In the genomic region with DNA sequence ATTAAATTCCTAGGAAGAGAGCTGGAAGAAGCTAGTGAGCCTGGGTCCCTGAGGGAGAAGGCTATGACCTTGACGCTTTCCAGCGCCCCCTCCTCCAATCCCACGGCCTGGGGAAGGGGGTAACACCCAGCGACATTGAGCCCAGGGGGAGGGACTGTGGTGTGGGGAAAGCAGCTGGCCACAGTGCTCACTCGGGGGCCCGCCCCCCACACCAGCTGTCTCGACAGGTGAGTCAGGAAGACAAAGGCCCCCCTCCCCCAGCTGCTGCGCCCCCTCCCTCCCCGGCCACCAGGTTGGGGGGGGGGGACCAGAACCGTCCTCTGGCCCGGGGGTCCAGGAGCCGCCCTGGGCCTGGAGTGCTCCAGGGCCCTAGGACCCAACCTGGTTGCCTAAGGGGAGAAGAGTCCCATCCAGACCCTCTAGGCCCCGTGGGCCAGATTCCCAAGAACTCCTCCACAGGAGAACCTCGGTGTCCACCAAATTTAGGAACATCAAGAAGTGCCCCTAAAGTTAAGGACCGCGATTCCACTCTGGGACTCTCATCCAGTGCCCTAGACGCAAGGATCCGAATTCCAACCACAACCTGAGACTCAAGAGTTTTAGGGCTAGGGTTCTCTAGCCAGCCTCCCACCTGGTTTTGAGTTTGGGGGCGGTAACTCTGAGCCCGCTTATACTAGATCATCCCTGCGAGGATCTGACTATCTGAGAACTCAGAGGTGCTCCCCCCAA, we compare ENCODE assay signal across 8 mouse cellular contexts. TPM values are rescaled to one million over a fixed set of nuclear protein-coding genes. Genes with fewer than 3 reads are reported as not detected.
DNase-seq lines count a peak whose midpoint lies in the region; ATAC-seq and TF ChIP-seq lines count a peak whose summit lies in the region.

No protein-coding gene starts in this region.

- no peak for DNase-seq in left cerebral cortex, adult 2 months (ENCODE audit: extremely low spot score in 1 of 2, low spot score in 2 of 2)
- no peak for DNase-seq in left cerebral cortex, adult 11 months (ENCODE audit: low spot score)
- DNase-seq in heart, postnatal 10 days = peak; percentile 50
- no peak for DNase-seq in liver, embryonic 14.5 days (ENCODE audit: low read depth in 3 of 3, low spot score in 3 of 3)
- DNase-seq in stomach, postnatal 0 days (ENCODE audit: low spot score) = peak; percentile 74
- no peak for DNase-seq in gastrocnemius, postnatal 25 days

- H3K4me1 ChIP-seq in bone marrow macrophage, adult 2 months (ENCODE audit: control insufficient read depth, insufficient read depth, low read length) = peaks cover 34% of the 10 kb centered on the region
- H3K4me1 ChIP-seq in liver, embryonic 14.5 days (replicated peaks; ENCODE audit: control insufficient read depth in 2 of 2, insufficient read depth in 2 of 2, low read length in 1 of 2) = peaks cover 41 to 43% of the 10 kb centered on the region in 2 experiments
- H3K4me1 ChIP-seq in stomach, postnatal 0 days (replicated peaks; ENCODE audit: control insufficient read depth, insufficient read depth) = peaks cover 4% of the 10 kb centered on the region; the same call in 1 of the 2 replicates

- peak overlapping the region; percentile 97 for H3K9ac ChIP-seq in liver, embryonic 14.5 days (replicated peaks)
- peak overlapping the region; percentile 91 for H3K9ac ChIP-seq in stomach, postnatal 0 days (ENCODE audit: low read length)

- no peaks in the 10 kb centered on the region for H3K27me3 ChIP-seq in liver, embryonic 14.5 days (ENCODE audit: control insufficient read depth, insufficient read depth, low read length)
- no peaks in the 10 kb centered on the region for H3K27me3 ChIP-seq in stomach, postnatal 0 days (ENCODE audit: control insufficient read depth, insufficient read depth, low read length)

- H3K4me3 ChIP-seq in left cerebral cortex, adult 2 months = peak overlapping the region; percentile 98
- peak overlapping the region; percentile 94 for H3K4me3 ChIP-seq in bone marrow macrophage, adult 2 months (ENCODE audit: insufficient read depth, low read length)
- H3K4me3 ChIP-seq in liver, embryonic 14.5 days (ENCODE audit: insufficient read depth in 1 of 2, low read depth in 2 of 2, low read length in 2 of 2) = peak overlapping the region; percentile 93 to 98
- peak overlapping the region; percentile 93 for H3K4me3 ChIP-seq in stomach, postnatal 0 days (ENCODE audit: low read depth, low read length)

- H3K36me3 ChIP-seq in liver, embryonic 14.5 days (replicated peaks; ENCODE audit: control insufficient read depth, insufficient read depth, low read depth) = no peaks in the 10 kb centered on the region; the same call in 1 of the 2 replicates
- H3K36me3 ChIP-seq in stomach, postnatal 0 days (ENCODE audit: control insufficient read depth, insufficient read depth, low read length) = no peaks in the 10 kb centered on the region

- peak overlapping the region; percentile 100 for H3K4me2 ChIP-seq in liver, embryonic 14.5 days (ENCODE audit: low read depth)
- peak overlapping the region; percentile 98 for H3K4me2 ChIP-seq in stomach, postnatal 0 days (replicated peaks; ENCODE audit: low read depth)

- TF ChIP-seq EP300 in liver, embryonic 14.5 days (IDR thresholded peaks at IDR 0.05; ENCODE audit: low read depth) = no peak
- no peak for TF ChIP-seq EP300 in stomach, postnatal 0 days (optimal IDR thresholded peaks at IDR 0.05)

- WGBS in liver, embryonic 14.5 days (ENCODE audit: insufficient replicate concordance) = under 1% methylated on average over 18 of the region's 21 CpGs
- 0% methylated on average over 18 of the region's 21 CpGs for WGBS in stomach, postnatal 0 days

- intact Hi-C loops in left cerebral cortex, adult 2 months (cut with DNase I) = no loop called here
- intact Hi-C loops in heart, postnatal 10 days (cut with DNase I) = no loop called here

- TF ChIP-seq CTCF in left cerebral cortex, adult 2 months (IDR thresholded peaks at IDR 0.05) = no peak
- TF ChIP-seq CTCF in bone marrow macrophage, adult 2 months (IDR thresholded peaks at IDR 0.05; ENCODE audit: low read depth, low read length) = no peak
- TF ChIP-seq CTCF in liver, embryonic 14.5 days (IDR thresholded peaks at IDR 0.05; ENCODE audit: low read depth) = no peak
- TF ChIP-seq CTCF in stomach, postnatal 0 days (IDR thresholded peaks at IDR 0.05; ENCODE audit: low read depth) = no peak

- peak overlapping the region; percentile 72 for H3K27ac ChIP-seq in left cerebral cortex, adult 2 months
- H3K27ac ChIP-seq in bone marrow macrophage, adult 2 months (ENCODE audit: insufficient read depth, low read depth, low read length) = peak overlapping the region; percentile 87
- peak overlapping the region; percentile 94 for H3K27ac ChIP-seq in liver, embryonic 14.5 days
- H3K27ac ChIP-seq in stomach, postnatal 0 days (replicated peaks) = peak overlapping the region; percentile 97

- ATAC-seq in liver, embryonic 14.5 days (ENCODE audit: insufficient read depth) = no peak
- ATAC-seq in stomach, postnatal 0 days (ENCODE audit: low FRiP score, low TSS enrichment) = no peak
- no peak for ATAC-seq in frontal cortex, adult (ENCODE audit: low TSS enrichment)

- TF ChIP-seq POLR2A in bone marrow macrophage, adult 2 months (IDR thresholded peaks at IDR 0.05; ENCODE audit: borderline replicate concordance, low read depth, low read length) = no peak

- no peaks in the 10 kb centered on the region for H3K9me3 ChIP-seq in liver, embryonic 14.5 days (ENCODE audit: control insufficient read depth, low read length)
- no peaks in the 10 kb centered on the region for H3K9me3 ChIP-seq in stomach, postnatal 0 days (ENCODE audit: control insufficient read depth, low read length)

RNA-seq across cellular contexts. Expression of gene Vasp, which starts 0.9 kb away (rescaled TPM):
- 10 to 100 TPM; 13.2 to 14.6 TPM for total RNA-seq in left cerebral cortex, adult 2 months (2021)
- 178 and 187 TPM in 2 replicates for polyA plus RNA-seq in bone marrow macrophage, adult 2 months (2012; ENCODE audit: insufficient read depth, insufficient read length, missing spikeins)
- 10 to 100 TPM; 84.0 to 98.6 TPM for total RNA-seq in heart, postnatal 10 days (2021)
- 35.3 and 39.9 TPM in 2 replicates for polyA plus RNA-seq in liver, embryonic 14.5 days (2012; rRNA removed)
- polyA plus RNA-seq in liver, embryonic 14.5 days (2014; fragmentation: Nextera tagmentation; extraction: Ambion mirVana) = 25.5 and 31.0 TPM in 2 replicates
- 108 and 120 TPM in 2 replicates for polyA plus RNA-seq in stomach, postnatal 0 days (2015; fragmentation: Nextera tagmentation; extraction: Ambion mirVana)
- total RNA-seq in gastrocnemius, postnatal 25 days (2021) = 10 to 100 TPM; 16.3 to 18.0 TPM

RNA-seq across cellular contexts. Expression of gene Ppm1n, which starts 9.2 kb away (rescaled TPM):
- not detected for total RNA-seq in left cerebral cortex, adult 2 months (2021)
- 0.93 and 4.2 TPM in 2 replicates for polyA plus RNA-seq in bone marrow macrophage, adult 2 months (2012; ENCODE audit: insufficient read depth, insufficient read length, missing spikeins)
- total RNA-seq in heart, postnatal 10 days (2021) = under 1 TPM in 1 of 2 experiments, not detected in 1; 0.67 TPM
- 0.04 TPM in 1 of 2 replicates, not detected in the other for polyA plus RNA-seq in liver, embryonic 14.5 days (2012; rRNA removed)
- not detected in 2 replicates for polyA plus RNA-seq in liver, embryonic 14.5 days (2014; fragmentation: Nextera tagmentation; extraction: Ambion mirVana)
- polyA plus RNA-seq in stomach, postnatal 0 days (2015; fragmentation: Nextera tagmentation; extraction: Ambion mirVana) = 0.17 and 0.21 TPM in 2 replicates
- total RNA-seq in gastrocnemius, postnatal 25 days (2021) = not detected

RNA-seq across cellular contexts. Expression of gene Rtn2, which starts 11.8 kb away (rescaled TPM):
- 100 to 1,000 TPM; 110 to 122 TPM for total RNA-seq in left cerebral cortex, adult 2 months (2021)
- polyA plus RNA-seq in bone marrow macrophage, adult 2 months (2012; ENCODE audit: insufficient read depth, insufficient read length, missing spikeins) = 1.4 and 2.0 TPM in 2 replicates
- total RNA-seq in heart, postnatal 10 days (2021) = 10 to 100 TPM; 67.9 to 82.8 TPM
- 2.9 and 4.1 TPM in 2 replicates for polyA plus RNA-seq in liver, embryonic 14.5 days (2012; rRNA removed)
- 2.6 and 3.0 TPM in 2 replicates for polyA plus RNA-seq in liver, embryonic 14.5 days (2014; fragmentation: Nextera tagmentation; extraction: Ambion mirVana)
- 10.1 and 12.1 TPM in 2 replicates for polyA plus RNA-seq in stomach, postnatal 0 days (2015; fragmentation: Nextera tagmentation; extraction: Ambion mirVana)
- 100 to 1,000 TPM; 943 to 950 TPM for total RNA-seq in gastrocnemius, postnatal 25 days (2021)

RNA-seq across cellular contexts. Expression of gene Fosb, which starts 39.2 kb away (rescaled TPM):
- total RNA-seq in left cerebral cortex, adult 2 months (2021) = 10 to 100 TPM; 27.0 to 59.5 TPM
- 0.68 TPM in 1 of 2 replicates, not detected in the other for polyA plus RNA-seq in bone marrow macrophage, adult 2 months (2012; ENCODE audit: insufficient read depth, insufficient read length, missing spikeins)
- total RNA-seq in heart, postnatal 10 days (2021) = under 1 TPM; 0.48 to 0.60 TPM
- 0.03 and 0.04 TPM in 2 replicates for polyA plus RNA-seq in liver, embryonic 14.5 days (2012; rRNA removed)
- not detected in 2 replicates for polyA plus RNA-seq in liver, embryonic 14.5 days (2014; fragmentation: Nextera tagmentation; extraction: Ambion mirVana)
- 0.21 and 0.38 TPM in 2 replicates for polyA plus RNA-seq in stomach, postnatal 0 days (2015; fragmentation: Nextera tagmentation; extraction: Ambion mirVana)
- under 1 TPM; 0.43 to 0.64 TPM for total RNA-seq in gastrocnemius, postnatal 25 days (2021)

RNA-seq across cellular contexts. Expression of gene Opa3, which starts 42.5 kb away (rescaled TPM):
- 10 to 100 TPM; 42.7 to 46.8 TPM for total RNA-seq in left cerebral cortex, adult 2 months (2021)
- polyA plus RNA-seq in bone marrow macrophage, adult 2 months (2012; ENCODE audit: insufficient read depth, insufficient read length, missing spikeins) = 20.0 and 22.0 TPM in 2 replicates
- 10 to 100 TPM; 53.4 to 57.7 TPM for total RNA-seq in heart, postnatal 10 days (2021)
- 8.3 and 9.1 TPM in 2 replicates for polyA plus RNA-seq in liver, embryonic 14.5 days (2012; rRNA removed)
- 12.8 and 14.6 TPM in 2 replicates for polyA plus RNA-seq in liver, embryonic 14.5 days (2014; fragmentation: Nextera tagmentation; extraction: Ambion mirVana)
- polyA plus RNA-seq in stomach, postnatal 0 days (2015; fragmentation: Nextera tagmentation; extraction: Ambion mirVana) = 20.3 and 20.7 TPM in 2 replicates
- total RNA-seq in gastrocnemius, postnatal 25 days (2021) = 10 to 100 TPM; 39.4 to 41.3 TPM

Comparison
In these comparisons a context has a peak if more than half of its experiments do, and no peak if none do; other contexts are left out.
1. DNase-seq: peak in heart, postnatal 10 days (2 of 2) and stomach, postnatal 0 days (single experiment); none in left cerebral cortex, adult 2 months (0 of 2), left cerebral cortex, adult 11 months (single experiment), liver, embryonic 14.5 days (0 of 3) and gastrocnemius, postnatal 25 days (single experiment).
2. RNA of gene Vasp, which starts 0.9 kb away (total RNA-seq): 84.0 to 98.6 TPM in heart, postnatal 10 days; 16.3 to 18.0 TPM in gastrocnemius, postnatal 25 days and 13.2 to 14.6 TPM in left cerebral cortex, adult 2 months; every median in the first group is over 4 times any median in the second.
3. RNA of gene Rtn2, which starts 11.8 kb away (total RNA-seq): 943 to 950 TPM in gastrocnemius, postnatal 25 days; 110 to 122 TPM in left cerebral cortex, adult 2 months and 67.9 to 82.8 TPM in heart, postnatal 10 days; every median in the first group is over 4 times any median in the second.
4. Peak in every context shown above with its lines, with median percentiles within 50 percentile points of each other: H3K27ac ChIP-seq and H3K4me3 ChIP-seq.